Mouse (Mus musculus) ES-E14 (cell line): ENCODE measurements at regions not wholly inside any gene's neighbourhood (a gene's known extent, or its start where the extent isn't known, plus 50 kb on each side); places are given as distances from the start of the nearest gene placed in this dataset.

Experiments
- CHD2 ChIP-seq: IDR thresholded peaks from 2 replicates; pipeline ENCODE4 v1.6.1; 2014; ENCODE audit warnings: mild to moderate bottlenecking, low read depth, low read length, inconsistent platforms
- ZC3H11A ChIP-seq: IDR thresholded peaks from 2 replicates; pipeline ENCODE4 v1.6.1; 2012; ENCODE audit warnings: low read depth, mild to moderate bottlenecking, inconsistent platforms, low read length, borderline replicate concordance

- TF ChIP-seq ZC3H11A: no peak
- no peak for TF ChIP-seq CHD2
Observed at GRCm38 (mm10) chr9:47358400-47358767, 171.6 kb upstream of the Cadm1 start.
